Mouse (Mus musculus) megakaryocyte-erythroid progenitor cell, adult 5-6 weeks (primary cell): ENCODE measurements around the gene 9330182O14Rik. TPM values are rescaled to one million over a fixed set of nuclear protein-coding genes. Genes with fewer than 3 reads are reported as not detected.

Experiments
- ATAC-seq: replicated peaks from 2 replicates; pipeline ENCODE4 v1.8.0; 2016; ENCODE audit warnings: mild to moderate bottlenecking, inconsistent platforms; ENCODE audit not compliant: severe bottlenecking, poor library complexity, low FRiP score, low TSS enrichment
- total RNA-seq, 2 experiments: library from RNA; stranded (forward) in 1 of 2; stranded (reverse) in 1 of 2; fragments of 200-1000, 215-1000 nt in 1 of 2; fragments of >200 nt in 1 of 2; fragmentation: Nextera tagmentation in 1 of 2; gene quantifications; 2 replicates each; pipeline ENCODE4 v1.2.3; 2014 to 2017

9330182O14Rik gene
- total RNA-seq, 2 experiments from 2014 or later, result not detected

GRCm38 (mm10) chr15:40179423-40179822 is 45.3 kb downstream of the 9330182O14Rik start:
- no peak for ATAC-seq

DNA sequence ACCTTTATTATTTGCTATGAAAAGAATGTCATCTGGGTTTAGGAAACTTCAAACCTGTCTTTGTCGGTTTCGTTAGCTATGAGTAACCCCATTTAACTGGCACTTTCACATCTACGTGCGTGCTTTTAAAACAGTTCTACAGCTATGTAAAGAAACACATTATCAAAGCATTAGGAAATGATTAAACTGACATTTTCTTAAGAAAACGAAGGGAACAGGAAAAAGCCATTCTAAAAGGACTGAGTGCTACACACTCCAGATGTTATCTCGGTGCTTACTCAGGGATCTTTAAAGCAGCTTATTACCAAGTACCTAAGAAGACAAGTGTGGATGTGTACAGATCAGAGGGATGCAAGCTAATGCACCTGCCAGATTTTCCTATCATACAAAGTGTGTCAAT is 52.9 kb downstream of the 9330182O14Rik start:
- ATAC-seq, result no peak
